Mouse (Mus musculus) adrenal gland, postnatal 36 days (tissue): ENCODE results near the gene Uhrf1. TPM values are rescaled to one million over a fixed set of nuclear protein-coding genes. Genes with fewer than 3 reads are reported as not detected.
A peak's percentile ranks its signal among the peaks of the same experiment; 100 is the strongest.

Source experiments
- DNase-seq, 2 experiments: peaks; one replicate each; pipeline ENCODE4 v3.0.0; 2021; ENCODE audit warnings: mixed read lengths in 1 of 2
- total RNA-seq, 2 experiments: library from RNA; stranded (reverse); gene quantifications; 2 replicates each; pipeline ENCODE4 v1.2.3; 2021

The Uhrf1 gene
- total RNA-seq, 2 experiments from 2014 or later = 5.9 to 9.4 TPM

GRCm38 (mm10) chr17:56275842-56276480 lies 27.2 kb upstream of the Uhrf1 start:
- DNase-seq = peak; percentile 63 to 67

GRCm38 (mm10) chr17:56276643-56277566 lies 26.2 kb upstream of the Uhrf1 start, which contains the start of gene Ticam1:
Ticam1 (minus strand) TSS chr17:56276786.
- peak; percentile 93 to 94 for DNase-seq

- DNase-seq = no peak
Observed at GRCm38 (mm10) chr17:56277567-56277893, 25.6 kb upstream of the Uhrf1 start.

- no peak for DNase-seq
Observed at GRCm38 (mm10) chr17:56278340-56278739, 24.8 kb upstream of the Uhrf1 start.

GRCm38 (mm10) chr17:56279481-56280155 lies 23.5 kb upstream of the Uhrf1 start:
- peak; percentile 47 to 57 for DNase-seq

GRCm38 (mm10) chr17:56281193-56281592 lies 21.9 kb upstream of the Uhrf1 start:
- no peak for DNase-seq

- no peak for DNase-seq
Observed at GRCm38 (mm10) chr17:56282802-56283201, 20.3 kb upstream of the Uhrf1 start.

GRCm38 (mm10) chr17:56283316-56283715 lies 19.8 kb upstream of the Uhrf1 start:
- DNase-seq = no peak

- DNase-seq = no peak
Observed at GRCm38 (mm10) chr17:56285995-56286394, 17.1 kb upstream of the Uhrf1 start.

- peak; percentile 79 to 81 for DNase-seq
Observed at GRCm38 (mm10) chr17:56287830-56288229, 15.3 kb upstream of the Uhrf1 start.

- no peak for DNase-seq
Observed at GRCm38 (mm10) chr17:56288866-56289265, 14.3 kb upstream of the Uhrf1 start.

- DNase-seq = peak; percentile 64 to 74
Observed at GRCm38 (mm10) chr17:56289371-56290331, 13.5 kb upstream of the Uhrf1 start.

GRCm38 (mm10) chr17:56290388-56291170 lies 12.5 kb upstream of the Uhrf1 start:
- DNase-seq = peak; percentile 98 to 99

GRCm38 (mm10) chr17:56291171-56291511 lies 12.0 kb upstream of the Uhrf1 start:
- peak; percentile 93 to 94 for DNase-seq

GRCm38 (mm10) chr17:56291826-56292475 lies 11.2 kb upstream of the Uhrf1 start:
- no peak for DNase-seq

GRCm38 (mm10) chr17:56292531-56293222 lies 10.4 kb upstream of the Uhrf1 start, which contains the start of gene Plin3:
Plin3 (minus strand) TSS chr17:56292873.
- DNase-seq = no peak

- DNase-seq = no peak
Observed at GRCm38 (mm10) chr17:56293291-56293690, 9.8 kb upstream of the Uhrf1 start.

- no peak for DNase-seq
Observed at GRCm38 (mm10) chr17:56294241-56294640, 8.9 kb upstream of the Uhrf1 start.

GRCm38 (mm10) chr17:56296201-56296600 lies 6.9 kb upstream of the Uhrf1 start:
- no peak for DNase-seq

- DNase-seq = no peak
Observed at GRCm38 (mm10) chr17:56298238-56298637, 4.9 kb upstream of the Uhrf1 start.
